Mouse (Mus musculus) adrenal gland, adult (tissue): ENCODE results near the gene Uhrf1.

ENCODE experiments used
- DNase-seq, 2 experiments: peaks; one replicate each; pipeline ENCODE4 v3.0.0; 2022 to 2023; ENCODE audit warnings: low spot score in 1 of 2; ENCODE audit not compliant: inconsistent age in 2 of 2

Uhrf1 gene

DNA sequence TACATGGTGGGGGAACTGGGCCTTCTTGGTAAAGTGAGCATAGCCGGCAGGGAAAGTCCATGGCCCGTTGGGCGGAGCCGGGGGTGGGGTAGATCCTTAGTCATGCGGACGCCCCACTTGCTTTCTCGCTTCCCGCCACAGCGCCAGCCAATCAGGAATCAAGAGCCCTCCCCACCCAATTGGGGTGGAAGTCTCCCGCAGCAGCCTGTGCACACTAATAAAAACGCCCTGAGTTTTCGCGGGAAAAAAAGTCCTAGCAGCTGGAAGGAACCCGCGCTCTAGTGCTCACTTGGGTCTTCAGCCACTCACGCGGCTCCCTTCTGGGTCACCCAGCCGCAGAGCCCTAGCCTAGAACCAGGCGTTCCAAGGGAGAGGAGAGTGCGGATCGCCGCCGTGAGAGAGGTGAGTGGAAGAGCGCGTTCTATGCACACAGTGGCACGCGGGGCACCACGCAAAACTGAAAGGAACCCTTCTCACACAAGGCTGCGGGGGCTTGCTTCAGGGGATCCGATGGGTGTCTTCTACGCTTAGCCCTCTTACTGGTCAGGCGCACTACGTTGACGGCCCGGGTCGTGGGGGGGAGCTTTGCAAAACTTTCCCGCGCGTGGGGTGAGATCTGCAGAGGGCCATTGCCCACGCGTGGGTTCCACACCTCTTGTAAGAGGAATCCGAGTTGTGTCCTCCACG lies at the start of gene Uhrf1:
Gene Uhrf1, plus strand, starts transcription at position 162 of the 687 bp plus-strand sequence.
- peak; percentile 84 to 89 for DNase-seq

DNA sequence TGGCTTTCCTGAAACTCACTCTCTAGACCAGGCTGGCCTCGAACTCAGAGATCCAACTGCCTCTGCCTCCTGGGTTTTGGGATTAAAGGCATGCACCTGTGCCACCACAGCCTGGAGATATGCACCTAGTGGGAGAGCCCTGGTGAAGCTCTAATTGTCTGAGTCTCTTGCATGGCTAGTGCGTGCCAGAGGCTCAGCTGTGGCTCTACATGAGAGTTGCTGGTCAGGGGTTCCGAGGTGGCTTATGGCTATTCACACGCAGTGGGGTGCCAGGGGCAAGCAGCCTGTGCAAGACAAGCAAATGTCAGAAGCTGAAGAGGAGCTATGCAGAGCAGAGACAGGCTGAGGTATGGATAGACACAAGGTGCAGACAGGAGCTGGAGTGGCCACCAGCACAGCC lies 48.4 kb upstream of the Uhrf1 start:
- peak; percentile 29 to 42 for DNase-seq

DNA sequence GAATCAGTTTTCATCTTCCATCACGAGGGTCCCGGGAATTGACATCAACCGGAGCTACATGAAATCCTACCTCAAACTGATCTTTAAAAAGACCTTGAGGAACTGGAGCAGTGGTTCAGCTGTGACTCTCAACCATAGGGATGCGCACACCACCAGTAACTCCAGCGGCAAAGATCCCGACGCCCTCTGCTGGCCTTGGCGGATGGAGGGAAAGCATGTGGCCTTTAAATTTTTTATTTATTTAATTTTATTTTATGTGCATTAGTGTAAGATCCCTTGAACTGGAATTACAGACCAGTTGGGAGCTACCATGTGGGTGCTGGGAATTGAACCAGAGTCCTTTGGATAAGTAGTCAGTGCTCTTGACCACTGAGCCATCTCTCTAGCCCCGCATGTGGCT lies 47.7 kb upstream of the Uhrf1 start:
- DNase-seq: peak; percentile 67 to 80

- DNase-seq: peak; percentile 98 to 99
These were observed 47.3 kb upstream of the Uhrf1 start for GRCm38 (mm10) chr17:56255863-56256238.

DNA sequence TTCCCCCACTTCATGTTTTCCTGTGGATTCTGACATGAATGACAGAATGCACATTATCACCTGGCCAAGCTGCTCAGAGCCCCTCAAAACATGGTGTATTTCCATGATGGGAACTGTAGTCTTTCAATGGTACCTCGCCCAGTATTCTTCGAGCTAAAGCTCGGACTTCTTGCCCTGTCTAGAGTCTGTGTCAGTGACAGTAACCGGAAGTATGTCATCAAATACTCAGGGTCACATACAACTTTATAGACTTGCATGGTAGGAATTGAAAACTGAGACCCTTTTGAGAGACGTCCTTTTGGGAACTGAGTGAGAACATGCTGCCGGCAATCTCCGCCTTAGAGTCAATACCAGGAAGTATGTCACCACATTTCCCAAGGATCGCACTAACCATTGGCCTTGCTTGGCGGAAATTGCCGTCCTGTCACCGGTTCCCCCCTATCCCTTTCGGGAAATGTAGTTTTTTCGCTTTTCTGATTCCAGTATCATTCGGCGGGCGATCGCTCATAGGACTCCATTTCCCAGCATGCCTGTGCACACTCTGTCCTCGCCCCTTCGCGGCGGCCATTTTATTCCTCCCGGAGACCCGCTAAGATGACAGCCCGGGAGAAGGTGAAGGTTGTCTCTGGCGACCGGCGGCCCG lies 46.8 kb upstream of the Uhrf1 start, which contains the start of gene Fem1a:
Gene Fem1a, plus strand, starts transcription at position 572 of the 643 bp plus-strand sequence.
- peak; percentile 96 to 98 for DNase-seq

DNA sequence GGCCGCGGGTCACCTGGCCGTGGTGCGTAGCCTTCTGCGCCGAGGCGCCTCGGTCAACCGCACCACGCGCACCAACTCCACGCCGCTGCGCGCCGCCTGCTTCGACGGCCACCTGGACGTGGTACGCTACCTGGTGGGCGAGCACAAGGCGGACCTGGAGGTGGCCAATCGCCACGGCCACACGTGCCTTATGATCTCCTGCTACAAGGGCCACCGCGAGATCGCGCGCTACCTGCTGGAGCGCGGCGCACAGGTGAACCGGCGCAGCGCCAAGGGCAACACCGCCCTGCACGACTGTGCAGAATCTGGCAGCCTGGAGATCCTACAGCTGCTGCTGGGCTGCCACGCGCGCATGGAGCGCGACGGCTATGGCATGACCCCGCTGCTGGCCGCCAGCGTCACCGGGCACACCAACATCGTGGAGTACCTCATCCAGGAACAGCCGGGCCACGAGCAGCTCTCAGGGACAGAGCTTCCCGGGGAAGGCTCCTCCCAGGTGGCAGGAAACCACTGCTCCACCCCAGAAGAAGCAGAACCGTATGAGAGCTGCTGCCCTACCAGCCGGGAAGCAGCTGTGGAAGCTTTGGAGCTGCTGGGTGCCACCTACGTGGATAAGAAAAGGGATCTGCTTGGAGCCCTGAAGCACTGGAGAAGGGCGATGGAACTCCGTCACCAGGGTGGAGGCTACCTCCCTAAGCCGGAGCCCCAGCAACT lies 45.8 kb upstream of the Uhrf1 start:
- peak in 1 of 2 experiments; percentile 71 for DNase-seq

- DNase-seq: peak; percentile 27 to 44
These were observed 44.9 kb upstream of the Uhrf1 start for GRCm38 (mm10) chr17:56258269-56258668.

GRCm38 (mm10) chr17:56258812-56259211 lies 44.3 kb upstream of the Uhrf1 start:
- peak in 1 of 2 experiments; percentile 23 for DNase-seq

DNA sequence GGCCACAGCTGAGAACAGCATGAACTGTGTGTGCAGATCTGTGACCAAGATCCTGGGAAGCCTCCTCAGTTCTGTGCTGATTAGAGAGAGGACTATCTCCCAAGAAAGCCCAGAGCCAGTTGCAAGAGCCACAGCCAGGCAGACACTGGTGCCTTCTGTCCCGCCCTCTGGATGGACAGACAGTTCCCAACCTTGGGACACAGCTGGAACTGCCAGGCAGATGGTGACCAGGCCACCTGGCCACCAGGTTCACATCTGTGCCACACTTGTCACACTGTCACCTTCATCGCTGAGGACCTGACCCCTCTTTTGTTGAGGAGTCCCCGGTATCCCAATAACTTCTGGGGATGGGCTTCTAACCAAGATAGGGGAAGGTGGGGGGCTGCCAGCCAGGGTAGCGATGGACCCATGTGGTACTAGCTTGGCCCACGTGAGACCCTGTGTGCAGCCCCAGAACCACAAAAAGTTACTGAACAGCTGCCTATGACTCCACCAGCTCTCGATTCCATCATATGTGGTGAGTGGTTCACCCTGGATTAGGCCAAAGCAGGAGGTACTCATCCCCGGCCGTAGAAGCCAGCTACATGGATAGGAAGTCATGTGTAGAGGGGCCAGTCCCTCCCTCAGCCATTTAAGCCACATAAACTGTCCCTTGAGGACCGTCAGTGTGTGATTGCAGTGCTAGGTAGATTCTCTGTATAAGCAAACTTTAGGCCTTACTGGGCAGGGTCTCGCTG lies 43.7 kb upstream of the Uhrf1 start:
- peak; percentile 11 to 35 for DNase-seq

GRCm38 (mm10) chr17:56261166-56261565 lies 42.0 kb upstream of the Uhrf1 start:
- DNase-seq: peak in 1 of 2 experiments; percentile 45

GRCm38 (mm10) chr17:56262645-56263094 lies 40.5 kb upstream of the Uhrf1 start:
- peak in 1 of 2 experiments; percentile 46 for DNase-seq

DNA sequence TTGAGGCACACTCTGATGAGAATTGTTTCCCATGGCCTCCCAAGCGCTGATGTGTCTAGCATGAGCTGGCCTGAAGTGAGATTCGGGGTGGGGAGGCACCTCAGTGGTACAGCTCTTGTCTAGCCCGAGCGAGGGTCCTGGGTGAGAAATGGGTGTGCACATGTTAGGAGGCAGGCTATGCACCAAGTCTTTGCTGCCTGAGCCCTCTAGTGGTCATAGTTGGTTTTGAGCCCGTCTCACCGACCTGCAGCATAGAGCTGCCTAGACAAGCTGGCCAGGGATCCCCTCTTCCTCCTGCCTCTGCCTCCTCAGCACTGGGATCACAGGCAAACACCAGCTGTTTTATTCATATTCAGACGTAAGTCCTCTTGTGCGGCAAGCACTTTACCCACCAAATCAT lies 39.1 kb upstream of the Uhrf1 start:
- DNase-seq: peak; percentile 80 to 93

GRCm38 (mm10) chr17:56265011-56265410 lies 38.1 kb upstream of the Uhrf1 start:
- DNase-seq: peak in 1 of 2 experiments; percentile 76

- DNase-seq: peak in 1 of 2 experiments; percentile 61
These were observed 37.3 kb upstream of the Uhrf1 start for GRCm38 (mm10) chr17:56265869-56266268.

DNA sequence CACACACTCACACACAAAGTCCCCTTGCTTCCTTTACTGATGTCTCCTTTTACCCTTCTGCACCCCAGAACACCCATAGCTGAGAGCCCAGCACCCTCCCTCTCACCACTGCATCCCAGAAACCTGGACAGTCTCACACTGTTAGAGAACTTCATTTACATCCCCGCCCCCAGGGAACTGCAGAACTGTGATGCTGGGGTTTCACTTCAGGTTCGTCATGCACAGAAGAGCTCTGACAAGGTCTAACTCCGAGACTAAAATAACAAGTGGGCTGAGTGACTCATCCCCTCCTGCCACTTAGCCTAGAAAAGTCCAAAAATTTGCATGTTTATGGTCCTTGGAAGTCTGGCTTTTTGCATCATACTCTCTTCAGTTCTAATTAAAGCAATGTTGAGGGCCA lies 36.9 kb upstream of the Uhrf1 start:
- DNase-seq: peak; percentile 77 to 91

DNA sequence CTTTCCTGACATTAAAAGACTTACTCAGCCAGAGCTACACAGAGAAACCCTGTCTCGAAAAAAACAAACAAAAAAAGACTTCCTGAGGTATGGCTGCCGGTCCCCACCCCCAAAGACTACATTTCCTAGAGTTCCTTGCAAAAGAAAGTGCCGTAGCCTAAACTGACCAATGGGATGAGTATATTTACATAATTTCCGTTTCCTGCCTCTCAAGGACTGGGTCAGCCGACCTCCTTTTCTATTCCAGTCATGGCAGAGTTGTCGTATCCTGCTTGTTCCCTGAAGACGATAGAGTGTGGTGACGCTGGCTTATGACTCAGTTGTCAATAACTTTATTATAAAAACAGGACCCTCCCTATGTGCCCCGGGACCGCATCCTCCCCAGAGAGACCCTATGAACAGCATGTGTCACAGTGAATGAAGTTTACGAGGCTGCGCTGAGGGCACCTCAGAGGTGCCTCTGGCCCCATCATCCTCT lies 33.9 kb upstream of the Uhrf1 start:
- DNase-seq: peak; percentile 61 to 87

DNA sequence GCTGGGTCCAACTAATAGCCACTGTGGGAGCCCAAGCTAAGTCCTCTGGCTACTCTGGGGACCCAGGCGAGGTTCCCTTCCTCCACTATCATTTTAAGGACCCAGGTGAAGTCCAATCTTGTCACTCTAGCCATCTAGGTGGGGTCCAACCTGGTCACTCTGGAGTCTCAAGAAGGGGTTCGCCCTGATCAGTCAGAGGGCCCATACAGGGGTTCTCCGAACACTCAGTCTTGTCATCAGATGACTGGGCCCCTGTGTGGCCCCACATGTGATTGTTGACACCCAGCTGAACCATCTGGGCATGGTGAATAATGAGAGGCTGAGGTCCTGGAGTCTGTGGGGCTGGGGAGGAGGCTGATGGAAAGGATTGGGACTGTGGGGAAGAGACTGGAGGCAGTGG lies 33.4 kb upstream of the Uhrf1 start:
- DNase-seq: no peak

- DNase-seq: peak in 1 of 2 experiments; percentile 60
These were observed 31.4 kb upstream of the Uhrf1 start for GRCm38 (mm10) chr17:56271609-56272253.

GRCm38 (mm10) chr17:56272644-56273043 lies 30.5 kb upstream of the Uhrf1 start:
- peak in 1 of 2 experiments; percentile 54 for DNase-seq

DNA sequence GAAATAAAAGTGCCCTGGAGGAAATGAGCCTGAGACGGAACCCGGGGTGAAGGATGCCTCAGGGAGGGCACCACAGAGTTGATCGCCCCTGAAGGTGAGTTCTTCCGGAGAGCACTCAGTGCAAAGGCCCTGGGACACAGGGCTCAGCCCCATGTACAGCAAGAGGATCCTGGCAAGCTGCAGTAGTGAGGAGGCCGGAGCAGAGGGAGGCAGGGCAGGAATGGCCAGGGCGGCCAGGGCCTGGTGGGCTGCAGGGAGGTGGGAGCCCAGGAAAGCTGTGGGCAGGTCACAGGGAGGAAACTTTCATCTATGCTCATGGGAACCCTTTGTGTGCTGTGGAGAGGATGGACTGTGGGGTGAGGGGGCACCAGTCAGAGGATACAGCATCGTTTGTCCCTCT lies 29.6 kb upstream of the Uhrf1 start:
- no peak for DNase-seq
